Mouse (Mus musculus): ENCODE data around the gene Clpsl2. TPM values are rescaled to one million over a fixed set of nuclear protein-coding genes. Genes with fewer than 3 reads are reported as not detected.

The Clpsl2 gene
- polyA plus RNA-seq, 1 experiment from 2014 or later, result not detected

DNA sequence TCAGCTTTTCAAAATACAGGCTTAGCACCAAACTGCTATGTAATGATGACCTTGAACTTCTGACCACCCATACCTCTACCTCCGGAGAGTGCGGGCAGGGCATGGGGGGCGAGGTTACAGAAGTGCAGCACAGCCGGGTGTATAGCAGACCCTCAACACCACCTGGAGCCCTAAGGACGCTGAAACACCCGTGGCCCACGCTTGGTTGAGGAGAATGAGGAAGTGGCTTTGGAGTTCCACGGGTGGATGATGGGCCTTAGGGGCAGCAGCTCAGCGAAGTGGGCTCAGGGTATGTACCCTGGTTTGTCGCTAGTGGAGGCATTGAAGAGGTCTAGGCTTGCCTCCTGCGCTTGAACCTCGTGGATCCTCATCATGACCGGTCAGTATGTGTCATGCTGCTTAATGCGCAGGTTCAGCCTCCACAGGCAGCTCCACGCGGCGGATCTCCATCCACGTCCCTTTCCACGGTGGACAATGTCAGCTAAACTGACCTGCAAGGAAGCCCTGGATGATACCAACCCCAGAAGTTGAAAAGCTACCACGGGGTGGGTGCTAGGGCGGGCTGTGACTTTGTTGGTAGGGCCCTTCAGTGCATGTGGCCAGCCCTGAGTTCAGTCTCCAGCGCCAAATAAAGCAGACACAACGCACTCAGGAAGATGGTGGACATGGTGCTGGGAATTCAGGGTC, 25.1 kb upstream of the Clpsl2 start:
- no peak for ATAC-seq (ENCODE audit: low read depth)
- Histone ChIP-seq H3K27me3 (ENCODE audit: control insufficient read depth, insufficient read depth, low read depth, low read length) (peaks cover 19% of the 10 kb centered on the region), H3K9ac (ENCODE audit: low read depth, low read length) (no peak overlapping the region), H3K4me3 (ENCODE audit: low read depth, low read length) (peak overlapping the region; percentile 61), H3K9me3 (replicated peaks; ENCODE audit: control insufficient read depth, low read length) (no peaks in the 10 kb centered on the region), H3K27ac (ENCODE audit: low read length) (peak overlapping the region; percentile 53), H3K4me1 (ENCODE audit: control insufficient read depth, low read depth, low read length) (peaks cover 13% of the 10 kb centered on the region), H3K4me2 (ENCODE audit: low read depth, low read length) (peak overlapping the region; percentile 70), H3K36me3 (ENCODE audit: control insufficient read depth, insufficient read depth) (no peaks in the 10 kb centered on the region)
- WGBS (ENCODE audit: insufficient replicate concordance), result 49% methylated on average over 23 of the region's 23 CpGs

DNA sequence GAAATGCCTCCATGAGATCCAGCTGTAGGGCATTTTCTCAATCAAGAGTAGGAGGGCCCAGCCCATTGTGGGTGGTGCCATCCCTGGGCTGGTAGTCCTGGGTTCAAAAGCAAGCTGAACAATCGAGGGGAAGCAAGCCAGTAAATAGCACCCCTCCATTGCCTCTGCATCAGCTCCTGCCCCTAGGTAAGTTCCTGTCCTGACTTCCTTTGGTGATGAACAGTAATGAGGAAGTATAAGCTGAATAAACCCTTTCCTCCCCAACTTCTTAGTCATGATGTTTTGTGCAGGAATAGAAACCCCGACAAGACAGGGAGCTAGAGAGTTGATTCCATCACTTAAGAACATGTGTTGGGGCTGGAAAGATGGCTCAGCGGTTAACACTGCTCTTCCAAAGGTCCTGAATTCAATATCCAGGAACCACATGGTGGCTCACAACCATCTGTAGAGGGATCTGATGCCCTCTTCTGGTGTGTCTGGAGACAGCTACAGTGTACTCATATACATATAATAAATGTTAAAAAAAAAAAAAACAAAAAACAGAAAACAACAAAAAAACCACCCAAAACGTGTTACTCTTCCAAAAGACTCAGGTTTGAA, 24.3 kb upstream of the Clpsl2 start:
- H3K36me3 ChIP-seq (ENCODE audit: control insufficient read depth, insufficient read depth), result no peaks in the 10 kb centered on the region
- peak overlapping the region; percentile 53 for H3K27ac ChIP-seq (ENCODE audit: low read length)
- WGBS (ENCODE audit: insufficient replicate concordance), result 28% methylated on average over 4 of the region's 4 CpGs
- ATAC-seq (ENCODE audit: low read depth), result no peak
- no peak overlapping the region for H3K4me3 ChIP-seq (ENCODE audit: low read depth, low read length)
- peaks cover 19% of the 10 kb centered on the region for H3K27me3 ChIP-seq (ENCODE audit: control insufficient read depth, insufficient read depth, low read depth, low read length)
- H3K9me3 ChIP-seq (replicated peaks; ENCODE audit: control insufficient read depth, low read length), result no peaks in the 10 kb centered on the region
- H3K9ac ChIP-seq (ENCODE audit: low read depth, low read length), result no peak overlapping the region
- peak overlapping the region; percentile 70; the same call in 1 of the 2 replicates for H3K4me2 ChIP-seq (ENCODE audit: low read depth, low read length)
- H3K4me1 ChIP-seq (ENCODE audit: control insufficient read depth, low read depth, low read length), result peaks cover 11% of the 10 kb centered on the region

DNA sequence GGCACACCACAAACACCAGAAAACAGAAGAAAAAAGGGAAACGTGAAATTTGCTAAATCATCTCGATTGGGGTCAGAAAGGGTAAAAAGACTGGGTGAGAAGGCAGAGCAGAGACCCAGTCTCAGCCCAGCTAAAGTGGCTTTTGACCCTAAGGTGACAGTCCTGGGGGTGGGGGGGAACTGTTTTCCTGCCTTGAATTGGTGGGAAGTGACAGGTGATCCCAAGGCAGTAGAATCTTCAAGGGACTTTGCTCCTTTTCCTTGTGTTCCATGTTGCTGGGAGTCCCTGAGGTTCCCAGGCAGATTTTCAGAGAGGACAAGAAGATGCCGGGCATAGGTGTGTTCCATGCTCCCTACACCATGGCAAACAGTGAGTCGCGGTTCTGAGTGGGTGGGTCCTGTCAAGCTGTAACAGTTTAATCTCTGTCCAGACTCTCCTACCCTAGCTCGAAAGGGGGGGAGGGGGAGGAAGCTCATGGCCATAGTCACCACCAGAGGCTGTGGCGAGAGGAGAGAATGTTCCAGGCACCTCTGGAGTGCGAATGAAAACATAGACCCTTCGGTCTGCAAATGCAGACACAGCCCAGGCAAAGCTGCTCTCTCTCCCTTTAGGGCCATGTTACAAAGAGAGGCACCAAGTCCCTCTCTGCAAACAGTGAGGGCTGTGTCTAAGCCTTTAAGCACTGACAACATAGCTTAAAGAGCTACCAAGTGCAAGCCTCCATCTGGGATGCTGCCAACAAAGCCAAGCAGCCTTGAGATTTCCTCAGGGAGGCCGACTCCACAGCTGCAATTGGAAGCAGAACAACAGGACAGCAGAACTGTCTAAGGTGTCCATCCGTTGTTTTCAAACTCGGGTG, 21.8 kb upstream of the Clpsl2 start:
- Histone ChIP-seq H3K4me2 (ENCODE audit: low read depth, low read length) (peak overlapping the region; percentile 35; the same call in 1 of the 2 replicates), H3K36me3 (ENCODE audit: control insufficient read depth, insufficient read depth) (no peaks in the 10 kb centered on the region), H3K4me1 (ENCODE audit: control insufficient read depth, low read depth, low read length) (peaks cover 6% of the 10 kb centered on the region), H3K27ac (ENCODE audit: low read length) (no peak overlapping the region), H3K9ac (ENCODE audit: low read depth, low read length) (no peak overlapping the region), H3K9me3 (replicated peaks; ENCODE audit: control insufficient read depth, low read length) (no peaks in the 10 kb centered on the region), H3K27me3 (ENCODE audit: control insufficient read depth, insufficient read depth, low read depth, low read length) (peaks cover 12% of the 10 kb centered on the region), H3K4me3 (ENCODE audit: low read depth, low read length) (no peak overlapping the region)
- no peak for ATAC-seq (ENCODE audit: low read depth)
- 26% methylated on average over 12 of the region's 12 CpGs for WGBS (ENCODE audit: insufficient replicate concordance)

DNA sequence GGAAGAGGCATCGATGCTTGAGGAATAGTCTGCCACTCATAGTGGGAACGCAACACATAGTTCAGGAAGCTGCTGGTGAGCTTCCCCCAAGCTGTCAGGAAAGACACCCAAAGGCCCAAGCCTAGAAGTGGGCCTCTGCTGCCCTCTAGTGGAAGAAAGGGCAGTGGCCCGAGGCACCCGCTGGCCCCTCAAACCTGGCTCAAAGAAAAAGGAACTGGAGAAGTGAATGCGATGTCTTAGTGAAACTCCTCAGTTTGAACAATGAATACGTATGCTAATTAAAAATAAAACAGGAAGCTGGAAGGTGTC, 21.2 kb upstream of the Clpsl2 start:
- Histone ChIP-seq H3K9me3 (replicated peaks; ENCODE audit: control insufficient read depth, low read length) (no peaks in the 10 kb centered on the region), H3K27ac (ENCODE audit: low read length) (no peak overlapping the region), H3K4me3 (ENCODE audit: low read depth, low read length) (no peak overlapping the region), H3K4me2 (ENCODE audit: low read depth, low read length) (peak overlapping the region; percentile 35; the same call in 1 of the 2 replicates), H3K27me3 (ENCODE audit: control insufficient read depth, insufficient read depth, low read depth, low read length) (peaks cover 6% of the 10 kb centered on the region), H3K36me3 (ENCODE audit: control insufficient read depth, insufficient read depth) (no peaks in the 10 kb centered on the region), H3K9ac (ENCODE audit: low read depth, low read length) (no peak overlapping the region), H3K4me1 (ENCODE audit: control insufficient read depth, low read depth, low read length) (peaks cover 6% of the 10 kb centered on the region)
- WGBS (ENCODE audit: insufficient replicate concordance), result 0% methylated on average over 6 of the region's 6 CpGs
- no peak for ATAC-seq (ENCODE audit: low read depth)

DNA sequence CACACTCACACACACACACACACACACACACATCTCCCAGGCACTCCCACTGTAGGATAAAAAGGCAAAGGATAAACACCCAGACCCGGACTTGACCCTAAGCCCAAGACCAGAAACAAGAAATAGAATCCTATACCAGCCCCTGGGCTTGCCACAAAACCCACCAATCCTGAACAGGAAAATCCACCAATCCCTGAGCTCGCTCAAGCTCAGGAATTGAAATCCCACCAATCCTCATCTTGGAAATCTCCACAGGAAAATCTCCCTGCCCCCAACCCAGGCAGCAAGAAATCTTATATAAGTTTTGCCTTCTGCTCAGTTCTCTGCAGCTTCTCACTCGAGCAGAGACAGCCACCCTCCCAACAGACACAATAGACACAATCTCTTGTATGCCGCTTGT, 20.1 kb upstream of the Clpsl2 start:
- no peak overlapping the region for H3K4me3 ChIP-seq (ENCODE audit: low read depth, low read length)
- H3K4me2 ChIP-seq (ENCODE audit: low read depth, low read length), result no peak overlapping the region
- ATAC-seq (ENCODE audit: low read depth), result no peak
- H3K9me3 ChIP-seq (replicated peaks; ENCODE audit: control insufficient read depth, low read length), result no peaks in the 10 kb centered on the region
- no peaks in the 10 kb centered on the region for H3K36me3 ChIP-seq (ENCODE audit: control insufficient read depth, insufficient read depth)
- H3K9ac ChIP-seq (ENCODE audit: low read depth, low read length), result no peak overlapping the region
- no peak overlapping the region for H3K27ac ChIP-seq (ENCODE audit: low read length)
- no peaks in the 10 kb centered on the region for H3K27me3 ChIP-seq (ENCODE audit: control insufficient read depth, insufficient read depth, low read depth, low read length)
- WGBS (ENCODE audit: insufficient replicate concordance), result 50% methylated on average over 4 of the region's 4 CpGs
- peaks cover 6% of the 10 kb centered on the region for H3K4me1 ChIP-seq (ENCODE audit: control insufficient read depth, low read depth, low read length)

DNA sequence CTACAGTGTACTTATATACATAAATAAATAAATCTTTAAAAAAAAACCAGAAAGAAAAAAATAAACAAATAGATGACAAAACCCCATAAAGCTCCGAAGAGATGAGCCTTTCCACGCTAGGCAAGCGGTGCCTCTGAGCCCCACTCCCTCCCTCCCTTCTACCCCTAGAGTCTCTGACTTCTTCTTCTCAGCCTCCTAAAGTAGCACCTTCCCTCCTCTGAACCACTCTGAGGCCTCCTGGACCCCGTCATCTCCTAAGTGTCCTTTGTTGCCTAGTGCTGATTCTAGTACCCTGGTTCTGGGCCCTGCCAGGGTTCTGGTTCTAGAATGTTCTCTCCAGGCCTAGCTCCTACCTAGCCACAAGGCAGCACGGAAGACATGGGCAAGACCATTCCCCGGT, 18.7 kb upstream of the Clpsl2 start, which contains the start of gene Armc12:
TSS of gene Armc12 (plus strand) at position 301 of the 400 bp plus-strand sequence.
- no peaks in the 10 kb centered on the region for H3K9me3 ChIP-seq (replicated peaks; ENCODE audit: control insufficient read depth, low read length)
- H3K4me3 ChIP-seq (ENCODE audit: low read depth, low read length), result no peak within 1 kb of the TSS
- no peak within 1 kb of the TSS for H3K27ac ChIP-seq (ENCODE audit: low read length)
- no peak within 1 kb of the TSS for H3K9ac ChIP-seq (ENCODE audit: low read depth, low read length)
- H3K27me3 ChIP-seq (ENCODE audit: control insufficient read depth, insufficient read depth, low read depth, low read length), result no peaks in the 10 kb centered on the region
- no peaks in the 10 kb centered on the region for H3K36me3 ChIP-seq (ENCODE audit: control insufficient read depth, insufficient read depth)
- no peak within 1 kb of the TSS for H3K4me2 ChIP-seq (ENCODE audit: low read depth, low read length)
- no peak for ATAC-seq (ENCODE audit: low read depth)
- WGBS (ENCODE audit: insufficient replicate concordance), result 65% methylated on average over 6 of the region's 6 CpGs
- H3K4me1 ChIP-seq (ENCODE audit: control insufficient read depth, low read depth, low read length), result peaks cover 6% of the 10 kb centered on the region

DNA sequence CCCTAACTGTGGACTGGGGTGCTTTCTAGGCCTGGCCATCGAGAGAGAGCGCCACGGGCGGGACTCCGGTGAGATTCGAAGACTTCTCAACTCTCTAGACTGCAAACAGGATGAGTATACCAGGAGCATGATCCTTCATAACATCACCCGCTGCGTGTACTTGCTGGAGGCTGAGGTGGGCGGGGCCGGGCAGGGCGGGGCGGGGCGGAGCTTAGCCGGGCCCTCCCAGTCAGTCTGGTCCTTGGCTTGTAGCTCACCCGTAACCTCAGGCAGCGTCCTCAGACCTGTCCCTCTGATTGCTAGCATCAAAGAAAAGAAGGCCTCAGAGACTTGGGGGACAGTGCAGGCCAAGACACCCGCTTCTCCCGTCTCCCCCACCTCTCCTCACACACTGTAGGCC, 17.3 kb upstream of the Clpsl2 start:
- no peaks in the 10 kb centered on the region for H3K36me3 ChIP-seq (ENCODE audit: control insufficient read depth, insufficient read depth)
- peaks cover 6% of the 10 kb centered on the region for H3K4me1 ChIP-seq (ENCODE audit: control insufficient read depth, low read depth, low read length)
- H3K9me3 ChIP-seq (replicated peaks; ENCODE audit: control insufficient read depth, low read length), result no peaks in the 10 kb centered on the region
- no peak overlapping the region for H3K4me3 ChIP-seq (ENCODE audit: low read depth, low read length)
- ATAC-seq (ENCODE audit: low read depth), result 0 out of 2 replicates have a peak, but pooled peaks have one; percentile 30
- no peak overlapping the region for H3K4me2 ChIP-seq (ENCODE audit: low read depth, low read length)
- WGBS (ENCODE audit: insufficient replicate concordance), result 17% methylated on average over 18 of the region's 18 CpGs
- H3K9ac ChIP-seq (ENCODE audit: low read depth, low read length), result no peak overlapping the region
- H3K27me3 ChIP-seq (ENCODE audit: control insufficient read depth, insufficient read depth, low read depth, low read length), result no peaks in the 10 kb centered on the region
- H3K27ac ChIP-seq (ENCODE audit: low read length), result no peak overlapping the region

DNA sequence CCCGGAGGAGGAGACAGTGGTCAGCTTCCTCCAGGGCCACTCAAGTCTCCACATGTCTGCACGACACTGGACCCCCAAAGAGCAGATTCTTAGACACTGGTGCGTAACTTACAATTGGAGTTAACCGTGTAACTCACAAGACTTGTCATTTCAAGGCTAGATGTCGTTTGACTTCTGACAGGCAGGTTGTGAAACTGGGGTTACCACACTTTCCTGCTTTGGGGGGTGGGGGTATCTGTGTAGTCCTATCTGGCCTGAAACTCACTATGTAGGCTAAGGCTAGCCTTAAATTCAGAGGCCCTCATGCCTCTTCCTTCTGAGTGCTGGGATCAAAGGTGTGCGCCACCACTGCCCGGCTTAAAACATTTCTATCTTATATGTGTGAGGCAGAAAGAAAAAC, 16.7 kb upstream of the Clpsl2 start:
- Histone ChIP-seq H3K9ac (ENCODE audit: low read depth, low read length) (no peak overlapping the region), H3K4me2 (ENCODE audit: low read depth, low read length) (no peak overlapping the region), H3K27ac (ENCODE audit: low read length) (no peak overlapping the region), H3K4me3 (ENCODE audit: low read depth, low read length) (no peak overlapping the region), H3K27me3 (ENCODE audit: control insufficient read depth, insufficient read depth, low read depth, low read length) (no peaks in the 10 kb centered on the region), H3K4me1 (ENCODE audit: control insufficient read depth, low read depth, low read length) (peaks cover 3% of the 10 kb centered on the region), H3K9me3 (replicated peaks; ENCODE audit: control insufficient read depth, low read length) (no peaks in the 10 kb centered on the region), H3K36me3 (ENCODE audit: control insufficient read depth, insufficient read depth) (no peaks in the 10 kb centered on the region)
- ATAC-seq (ENCODE audit: low read depth), result no peak
- WGBS (ENCODE audit: insufficient replicate concordance), result 62% methylated on average over 7 of the region's 7 CpGs

DNA sequence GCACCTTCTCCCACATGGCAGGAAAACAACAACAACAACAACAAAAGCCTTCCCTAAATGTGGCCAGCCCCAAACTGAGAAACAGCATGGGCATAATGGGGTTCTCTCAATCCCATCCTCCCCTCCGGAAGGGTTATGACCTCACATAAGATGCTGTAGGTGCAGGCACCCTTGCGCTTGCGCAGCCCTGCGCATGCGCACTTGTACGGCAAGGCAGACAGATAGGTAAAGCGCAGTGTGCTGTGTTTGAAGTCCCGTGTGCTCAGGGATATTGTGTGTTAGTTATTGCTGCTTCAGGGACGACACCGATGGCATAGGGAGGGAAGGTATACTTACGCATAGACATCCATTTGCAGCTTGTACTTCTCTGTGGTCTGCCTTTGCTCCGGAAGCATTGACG, 15.9 kb upstream of the Clpsl2 start:
- H3K27ac ChIP-seq (ENCODE audit: low read length), result no peak overlapping the region
- H3K9me3 ChIP-seq (replicated peaks; ENCODE audit: control insufficient read depth, low read length), result no peaks in the 10 kb centered on the region
- H3K27me3 ChIP-seq (ENCODE audit: control insufficient read depth, insufficient read depth, low read depth, low read length), result no peaks in the 10 kb centered on the region
- H3K4me1 ChIP-seq (ENCODE audit: control insufficient read depth, low read depth, low read length), result no peaks in the 10 kb centered on the region
- ATAC-seq (ENCODE audit: low read depth), result no peak
- H3K4me3 ChIP-seq (ENCODE audit: low read depth, low read length), result no peak overlapping the region
- 78% methylated on average over 13 of the region's 13 CpGs for WGBS (ENCODE audit: insufficient replicate concordance)
- H3K4me2 ChIP-seq (ENCODE audit: low read depth, low read length), result no peak overlapping the region
- H3K9ac ChIP-seq (ENCODE audit: low read depth, low read length), result no peak overlapping the region
- no peaks in the 10 kb centered on the region for H3K36me3 ChIP-seq (ENCODE audit: control insufficient read depth, insufficient read depth)

Measured in liver, embryonic 16.5 days (tissue).